Mouse (Mus musculus) erythroid progenitor cell, adult 5-6 weeks (primary cell): ENCODE data around the gene Rassf2. TPM values are rescaled to one million over a fixed set of nuclear protein-coding genes. Genes with fewer than 3 reads are reported as not detected.

Source experiments
- ATAC-seq: replicated peaks from 2 replicates; pipeline ENCODE4 v1.8.0; 2016; ENCODE audit warnings: moderate number of reproducible peaks, mild to moderate bottlenecking, moderate TSS enrichment, inconsistent platforms; ENCODE audit not compliant: poor library complexity, low FRiP score, severe bottlenecking
- total RNA-seq, 2 experiments: library from RNA; stranded (forward) in 1 of 2; stranded (reverse) in 1 of 2; fragments of 150-400 nt in 1 of 2; fragments of 186-747, 209-891 nt in 1 of 2; gene quantifications; 2 replicates each; pipeline versions ENCODE4 v1.2.3 to v1.2.4; 2015 to 2017; ENCODE audit warnings: low replicate concordance in 2 of 2

The Rassf2 gene
- total RNA-seq, 2 experiments from 2014 or later = 9.6 to 16.7 TPM

DNA sequence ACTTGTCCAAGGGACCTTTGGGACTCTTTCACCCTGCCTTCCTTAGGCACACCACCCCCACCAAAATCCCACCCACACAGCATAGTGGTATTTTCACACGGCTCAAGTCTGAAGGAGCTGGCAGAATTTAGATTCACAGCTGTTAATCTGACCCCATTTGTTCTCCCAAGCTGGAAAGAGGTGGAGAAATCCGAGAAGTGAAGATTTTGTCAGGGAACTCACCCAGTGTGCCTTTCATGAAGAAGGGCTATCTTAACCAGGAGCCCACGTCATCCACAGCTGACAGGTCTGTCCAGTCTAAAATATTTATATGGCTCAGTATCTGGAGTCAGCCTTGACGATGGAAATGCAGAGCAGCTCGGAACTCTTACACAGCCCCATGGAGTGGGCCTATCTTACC lies 6.3 kb upstream of the Rassf2 start:
- ATAC-seq = no peak

DNA sequence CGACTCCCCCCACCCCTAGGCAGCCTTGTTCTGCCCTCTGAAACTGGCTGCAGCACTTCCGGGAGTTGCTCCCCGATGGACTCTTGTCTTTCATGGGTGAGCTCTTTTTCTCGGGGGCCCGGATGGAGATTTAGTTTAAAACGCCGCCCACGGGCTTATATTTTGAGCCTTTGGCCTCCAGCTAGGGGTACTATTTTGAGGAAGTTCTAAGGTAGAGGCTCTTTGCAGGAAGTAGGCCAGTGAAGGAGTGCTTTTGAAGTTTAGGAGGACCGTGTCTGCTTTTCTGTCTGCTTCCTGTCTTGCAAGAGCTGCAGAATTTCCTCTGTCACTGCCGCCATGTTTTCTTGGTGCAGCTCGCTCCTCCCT lies 5.4 kb upstream of the Rassf2 start:
- ATAC-seq = no peak

- no peak for ATAC-seq
These were observed 4.8 kb upstream of the Rassf2 start for GRCm38 (mm10) chr2:132034590-132035469.

- ATAC-seq = no peak
These were observed 1.5 kb upstream of the Rassf2 start for GRCm38 (mm10) chr2:132031364-132032095.

- no peak for ATAC-seq
These were observed 633 bp upstream of the Rassf2 start for GRCm38 (mm10) chr2:132030418-132031363.

GRCm38 (mm10) chr2:132028894-132029605 lies 1.0 kb downstream of the Rassf2 start:
- ATAC-seq = no peak

- ATAC-seq = no peak
These were observed 2.0 kb downstream of the Rassf2 start for GRCm38 (mm10) chr2:132028107-132028506.

DNA sequence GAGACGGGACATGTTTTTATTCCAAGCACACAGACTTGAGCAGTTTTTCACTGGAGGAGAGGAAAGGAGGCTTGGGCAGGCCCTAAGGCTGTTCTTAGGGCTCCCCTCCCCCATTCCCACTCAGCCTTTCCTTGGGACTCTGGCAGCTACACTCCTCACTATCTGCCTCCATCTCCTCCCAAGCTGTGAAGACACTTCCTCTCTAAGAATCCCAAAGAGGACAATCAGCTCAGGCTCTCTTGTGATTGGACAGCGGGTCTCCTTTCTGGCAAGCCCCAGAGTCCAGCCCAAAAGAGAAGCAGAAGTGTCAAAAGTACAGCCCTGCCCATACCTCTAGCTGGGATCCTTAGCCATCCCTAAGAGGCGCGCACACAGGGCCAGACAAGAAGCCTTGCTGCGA lies 2.7 kb downstream of the Rassf2 start:
- ATAC-seq = no peak

- ATAC-seq = no peak
These were observed 6.0 kb downstream of the Rassf2 start for GRCm38 (mm10) chr2:132024028-132024427.

DNA sequence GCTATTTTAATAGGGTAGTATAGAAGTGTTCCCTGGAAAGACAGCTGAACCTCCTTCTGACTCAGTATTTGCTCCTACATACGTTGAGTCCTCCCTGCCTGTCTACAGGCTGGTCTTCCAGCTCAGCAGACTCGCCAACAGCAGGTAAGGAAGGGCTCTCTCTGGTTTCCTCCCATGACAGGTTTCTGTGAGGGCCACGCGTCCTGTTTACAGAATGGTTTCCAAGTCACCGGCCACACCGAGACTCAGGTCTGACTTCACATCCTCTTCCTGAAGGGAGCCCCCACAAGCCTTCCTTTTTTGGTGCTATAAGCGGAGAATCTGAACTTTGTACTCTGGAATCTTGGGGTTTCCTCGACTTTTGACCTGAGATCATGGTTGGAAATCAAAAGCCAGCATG lies 7.4 kb downstream of the Rassf2 start:
- no peak for ATAC-seq

DNA sequence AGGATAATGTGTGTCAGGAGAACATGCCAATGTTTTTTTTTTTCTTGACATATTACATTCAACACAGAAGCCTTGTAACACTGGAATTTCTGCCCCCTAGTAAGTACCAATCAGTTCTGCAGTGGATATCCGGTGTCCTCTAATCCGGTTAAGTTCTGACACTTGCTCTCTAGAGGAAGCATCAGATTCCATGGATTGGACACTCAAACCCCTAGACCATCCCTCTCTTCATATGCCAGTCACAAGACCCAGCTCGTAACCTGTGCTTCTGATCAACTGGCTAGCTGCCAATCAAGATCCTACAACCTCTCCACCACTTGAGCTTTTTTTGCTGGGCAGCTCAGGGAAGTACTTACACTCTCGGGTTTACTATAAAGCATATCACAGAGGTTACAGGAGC lies 8.4 kb downstream of the Rassf2 start:
- no peak for ATAC-seq

DNA sequence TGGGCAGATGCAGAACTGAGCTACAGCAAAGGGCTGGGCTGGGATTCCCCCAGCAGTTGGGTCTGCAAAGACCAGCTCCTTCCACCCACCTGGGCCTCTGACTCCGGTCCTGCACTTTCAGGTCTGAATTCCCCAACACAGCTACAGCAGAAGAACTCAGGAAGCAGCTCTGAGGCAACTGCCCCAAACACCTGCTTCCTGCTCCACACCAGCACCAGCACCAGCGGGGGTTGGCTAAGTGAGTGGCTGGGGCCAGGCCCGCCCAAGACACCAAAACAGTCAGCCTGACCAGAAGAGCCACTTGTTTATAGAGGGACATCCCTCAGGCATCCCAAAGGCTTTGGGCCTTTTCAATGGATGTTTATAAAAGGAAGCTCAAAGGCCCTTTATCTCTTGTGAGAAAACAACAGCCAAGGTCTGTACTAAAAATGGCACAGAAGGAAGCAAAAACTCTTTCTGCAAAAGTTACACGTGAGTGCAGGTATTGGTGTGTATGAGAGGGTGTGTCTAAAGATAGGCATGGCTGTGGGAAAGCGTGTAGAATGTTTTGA lies 9.0 kb downstream of the Rassf2 start:
- no peak for ATAC-seq

DNA sequence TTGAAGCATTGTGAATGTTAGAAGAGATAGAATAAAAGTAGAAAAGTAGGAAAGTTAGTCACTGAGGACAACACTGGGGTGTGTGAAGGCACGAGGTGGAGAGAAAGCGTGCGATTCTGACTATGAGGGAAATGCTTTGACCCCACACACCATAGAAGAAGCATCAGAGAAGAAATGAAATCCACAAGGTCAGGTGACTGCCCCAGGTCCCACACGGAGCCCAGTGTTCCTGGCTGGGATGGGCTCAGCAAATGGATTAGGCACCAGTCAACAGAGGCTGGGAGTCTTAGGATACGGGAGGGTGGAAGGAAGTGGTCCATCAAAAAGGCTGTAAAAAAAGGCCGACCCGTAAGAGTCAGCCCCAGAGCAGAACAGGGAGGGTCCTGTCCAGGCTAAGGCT lies 9.6 kb downstream of the Rassf2 start:
- no peak for ATAC-seq

- no peak for ATAC-seq
These were observed 10.7 kb downstream of the Rassf2 start for GRCm38 (mm10) chr2:132019372-132019811.

GRCm38 (mm10) chr2:132018156-132018555 lies 11.9 kb downstream of the Rassf2 start:
- ATAC-seq = no peak

DNA sequence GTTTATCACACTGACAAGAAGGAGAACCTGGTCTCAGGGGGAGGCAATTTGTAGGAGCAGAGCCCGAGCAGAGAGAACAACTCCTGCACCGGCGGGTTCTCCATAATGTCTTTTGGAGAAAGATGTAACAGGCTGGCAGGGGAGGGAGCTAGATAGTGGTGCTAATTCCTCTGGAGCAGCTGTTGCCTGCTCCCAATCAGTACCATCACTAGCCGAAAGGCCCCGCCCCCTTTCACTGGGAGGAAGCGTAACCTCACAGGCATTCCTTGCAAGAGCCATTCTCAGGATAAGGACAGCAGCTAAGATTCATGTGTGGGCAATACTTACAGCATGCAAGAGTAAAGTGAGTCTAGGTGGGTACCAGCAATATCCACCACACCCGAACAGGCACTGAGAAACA lies 12.4 kb downstream of the Rassf2 start:
- no peak for ATAC-seq

- ATAC-seq = no peak
These were observed 14.0 kb downstream of the Rassf2 start for GRCm38 (mm10) chr2:132016034-132016433.

DNA sequence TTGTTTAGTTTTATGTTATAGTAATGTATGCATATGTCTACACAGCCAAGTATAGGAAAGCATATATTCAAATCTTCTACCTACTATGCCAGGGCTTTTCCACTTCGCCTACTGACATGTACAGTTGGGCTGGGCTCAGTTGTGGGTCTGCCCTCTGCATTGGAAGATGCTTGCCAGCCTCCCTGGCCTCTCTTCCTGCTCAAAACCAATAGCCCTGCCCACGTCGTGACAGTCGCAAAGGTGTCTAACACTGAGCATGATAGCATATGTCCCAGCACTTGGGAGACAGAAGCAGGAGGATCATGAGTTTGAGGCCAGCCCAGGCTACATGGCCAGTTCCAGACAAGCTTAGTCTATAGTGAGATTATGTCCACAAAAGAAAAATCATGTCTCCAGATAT lies 16.9 kb downstream of the Rassf2 start:
- no peak for ATAC-seq

DNA sequence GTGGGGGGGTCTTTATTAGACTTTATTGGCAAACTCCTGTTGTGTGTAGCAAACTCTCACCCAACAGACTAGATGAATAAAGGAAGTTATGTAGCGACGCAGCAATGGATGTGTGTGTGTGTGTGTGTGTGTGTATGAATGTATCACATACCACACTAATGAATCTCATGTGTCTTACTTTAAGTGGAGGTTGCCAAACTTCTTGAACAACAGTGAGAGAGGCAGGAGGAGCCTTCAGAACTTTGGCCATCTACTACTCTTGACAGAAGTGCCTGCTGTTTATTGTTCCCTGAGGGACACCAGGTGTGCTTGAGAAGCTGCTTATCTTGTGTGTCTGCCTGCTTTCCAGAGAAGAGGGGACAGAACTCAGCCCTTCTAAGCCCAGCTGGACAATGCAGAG lies 19.3 kb downstream of the Rassf2 start:
- ATAC-seq = no peak
